Mouse (Mus musculus): ENCODE measurements around the gene Kcnh2. TPM values are rescaled to one million over a fixed set of nuclear protein-coding genes. Genes with fewer than 3 reads are reported as not detected.

Kcnh2 gene
- total and polyA plus RNA-seq, 3 experiments, result 1.3 to 12.6 (median 6.8) TPM

- TF ChIP-seq CTCF (IDR thresholded peaks at IDR 0.05; ENCODE audit: low read depth, low read length), result no peak
- TF ChIP-seq GATA2 (IDR thresholded peaks at IDR 0.05; ENCODE audit: borderline replicate concordance, low read depth, low read length), result no peak
- TF ChIP-seq POLR2AphosphoS5 (IDR thresholded peaks at IDR 0.05; ENCODE audit: insufficient replicate concordance, low read depth, low read length), result no peak
- TF ChIP-seq GATA1 (IDR thresholded peaks at IDR 0.05; ENCODE audit: borderline replicate concordance, low read length), result no peak
- Histone ChIP-seq H3K4me1 (ENCODE audit: insufficient read depth, low read depth, low read length) (peaks cover 7% of the 10 kb centered on the region), H3K27me3 (ENCODE audit: insufficient read depth, low read length) (peaks cover 74% of the 10 kb centered on the region), H3K9me3 (replicated peaks) (no peaks in the 10 kb centered on the region), H3K36me3 (replicated peaks) (no peaks in the 10 kb centered on the region), H3K4me3 (ENCODE audit: low read depth, low read length) (no peak overlapping the region)
- DNase-seq (ENCODE audit: low spot score) (no peak), ATAC-seq (ENCODE audit: extremely low read depth, insufficient number of reproducible peaks, low FRiP score, poor library complexity, severe bottlenecking) (no peak)
Observed at GRCm38 (mm10) chr5:24364061-24364460, 12.7 kb upstream of the Kcnh2 start.

GRCm38 (mm10) chr5:24363467-24363866 lies 12.1 kb upstream of the Kcnh2 start:
- Histone ChIP-seq H3K27me3 (ENCODE audit: insufficient read depth, low read length) (peaks cover 73% of the 10 kb centered on the region), H3K36me3 (replicated peaks) (no peaks in the 10 kb centered on the region), H3K4me1 (ENCODE audit: insufficient read depth, low read depth, low read length) (peaks cover 7% of the 10 kb centered on the region), H3K9me3 (replicated peaks) (no peaks in the 10 kb centered on the region), H3K4me3 (ENCODE audit: low read depth, low read length) (no peak overlapping the region)
- no peak for TF ChIP-seq POLR2AphosphoS5 (IDR thresholded peaks at IDR 0.05; ENCODE audit: insufficient replicate concordance, low read depth, low read length)
- TF ChIP-seq CTCF (IDR thresholded peaks at IDR 0.05; ENCODE audit: low read depth, low read length), result no peak
- TF ChIP-seq GATA2 (IDR thresholded peaks at IDR 0.05; ENCODE audit: borderline replicate concordance, low read depth, low read length), result no peak
- TF ChIP-seq GATA1 (IDR thresholded peaks at IDR 0.05; ENCODE audit: borderline replicate concordance, low read length), result no peak
- TF ChIP-seq TAL1 (conservative IDR thresholded peaks at IDR 0.05; ENCODE audit: low read depth, low read length), result no peak
- no peak for ATAC-seq (ENCODE audit: extremely low read depth, insufficient number of reproducible peaks, low FRiP score, poor library complexity, severe bottlenecking)
- DNase-seq (ENCODE audit: low spot score), result no peak

- no peaks in the 10 kb centered on the region for H3K36me3 ChIP-seq (replicated peaks)
- no peak overlapping the region for H3K4me3 ChIP-seq (ENCODE audit: low read depth, low read length)
- TF ChIP-seq CTCF (IDR thresholded peaks at IDR 0.05; ENCODE audit: low read depth, low read length), result peak; percentile 95
- TF ChIP-seq POLR2AphosphoS5 (IDR thresholded peaks at IDR 0.05; ENCODE audit: insufficient replicate concordance, low read depth, low read length), result no peak
- ATAC-seq (ENCODE audit: extremely low read depth, insufficient number of reproducible peaks, low FRiP score, poor library complexity, severe bottlenecking) (no peak), DNase-seq (ENCODE audit: low spot score) (peak; percentile 57)
- peaks cover 7% of the 10 kb centered on the region for H3K4me1 ChIP-seq (ENCODE audit: insufficient read depth, low read depth, low read length)
- H3K9me3 ChIP-seq (replicated peaks), result no peaks in the 10 kb centered on the region
- peaks cover 56% of the 10 kb centered on the region for H3K27me3 ChIP-seq (ENCODE audit: insufficient read depth, low read length)
Observed at GRCm38 (mm10) chr5:24360792-24361454, 9.5 kb upstream of the Kcnh2 start.

- TF ChIP-seq GATA2 (IDR thresholded peaks at IDR 0.05; ENCODE audit: borderline replicate concordance, low read depth, low read length), result no peak
- Histone ChIP-seq H3K9me3 (replicated peaks) (no peaks in the 10 kb centered on the region), H3K4me3 (ENCODE audit: low read depth, low read length) (no peak overlapping the region), H3K27me3 (ENCODE audit: insufficient read depth, low read length) (peaks cover 46% of the 10 kb centered on the region), H3K36me3 (replicated peaks) (no peaks in the 10 kb centered on the region), H3K4me1 (ENCODE audit: insufficient read depth, low read depth, low read length) (peaks cover 12% of the 10 kb centered on the region)
- DNase-seq (ENCODE audit: low spot score), result no peak
- no peak for ATAC-seq (ENCODE audit: extremely low read depth, insufficient number of reproducible peaks, low FRiP score, poor library complexity, severe bottlenecking)
Observed at GRCm38 (mm10) chr5:24357461-24357860, 6.1 kb upstream of the Kcnh2 start.

GRCm38 (mm10) chr5:24356764-24357163 lies 5.4 kb upstream of the Kcnh2 start:
- H3K27me3 ChIP-seq (ENCODE audit: insufficient read depth, low read length), result peaks cover 46% of the 10 kb centered on the region
- H3K9me3 ChIP-seq (replicated peaks), result no peaks in the 10 kb centered on the region
- no peak for TF ChIP-seq CTCF (IDR thresholded peaks at IDR 0.05; ENCODE audit: low read depth, low read length)
- TF ChIP-seq TAL1 (conservative IDR thresholded peaks at IDR 0.05; ENCODE audit: low read depth, low read length), result no peak
- no peak for TF ChIP-seq POLR2AphosphoS5 (IDR thresholded peaks at IDR 0.05; ENCODE audit: insufficient replicate concordance, low read depth, low read length)
- TF ChIP-seq GATA1 (IDR thresholded peaks at IDR 0.05; ENCODE audit: borderline replicate concordance, low read length), result no peak
- TF ChIP-seq GATA2 (IDR thresholded peaks at IDR 0.05; ENCODE audit: borderline replicate concordance, low read depth, low read length), result no peak
- DNase-seq (ENCODE audit: low spot score), result no peak
- H3K4me3 ChIP-seq (ENCODE audit: low read depth, low read length), result no peak overlapping the region
- H3K4me1 ChIP-seq (ENCODE audit: insufficient read depth, low read depth, low read length), result peaks cover 19% of the 10 kb centered on the region
- H3K36me3 ChIP-seq (replicated peaks), result no peaks in the 10 kb centered on the region
- no peak for ATAC-seq (ENCODE audit: extremely low read depth, insufficient number of reproducible peaks, low FRiP score, poor library complexity, severe bottlenecking)

- H3K4me3 ChIP-seq (ENCODE audit: low read depth, low read length), result no peak overlapping the region
- H3K9me3 ChIP-seq (replicated peaks), result no peaks in the 10 kb centered on the region
- no peak for DNase-seq (ENCODE audit: low spot score)
- peaks cover 58% of the 10 kb centered on the region for H3K27me3 ChIP-seq (ENCODE audit: insufficient read depth, low read length)
- TF ChIP-seq TAL1 (conservative IDR thresholded peaks at IDR 0.05; ENCODE audit: low read depth, low read length) (no peak), GATA2 (IDR thresholded peaks at IDR 0.05; ENCODE audit: borderline replicate concordance, low read depth, low read length) (no peak), GATA1 (IDR thresholded peaks at IDR 0.05; ENCODE audit: borderline replicate concordance, low read length) (no peak), POLR2AphosphoS5 (IDR thresholded peaks at IDR 0.05; ENCODE audit: insufficient replicate concordance, low read depth, low read length) (no peak)
- no peak for ATAC-seq (ENCODE audit: extremely low read depth, insufficient number of reproducible peaks, low FRiP score, poor library complexity, severe bottlenecking)
- H3K36me3 ChIP-seq (replicated peaks), result no peaks in the 10 kb centered on the region
- peaks cover 47% of the 10 kb centered on the region for H3K4me1 ChIP-seq (ENCODE audit: insufficient read depth, low read depth, low read length)
Observed at GRCm38 (mm10) chr5:24353327-24353726, 1.9 kb upstream of the Kcnh2 start.
